Mouse (Mus musculus): ENCODE results near the gene Klkb1.

DNA sequence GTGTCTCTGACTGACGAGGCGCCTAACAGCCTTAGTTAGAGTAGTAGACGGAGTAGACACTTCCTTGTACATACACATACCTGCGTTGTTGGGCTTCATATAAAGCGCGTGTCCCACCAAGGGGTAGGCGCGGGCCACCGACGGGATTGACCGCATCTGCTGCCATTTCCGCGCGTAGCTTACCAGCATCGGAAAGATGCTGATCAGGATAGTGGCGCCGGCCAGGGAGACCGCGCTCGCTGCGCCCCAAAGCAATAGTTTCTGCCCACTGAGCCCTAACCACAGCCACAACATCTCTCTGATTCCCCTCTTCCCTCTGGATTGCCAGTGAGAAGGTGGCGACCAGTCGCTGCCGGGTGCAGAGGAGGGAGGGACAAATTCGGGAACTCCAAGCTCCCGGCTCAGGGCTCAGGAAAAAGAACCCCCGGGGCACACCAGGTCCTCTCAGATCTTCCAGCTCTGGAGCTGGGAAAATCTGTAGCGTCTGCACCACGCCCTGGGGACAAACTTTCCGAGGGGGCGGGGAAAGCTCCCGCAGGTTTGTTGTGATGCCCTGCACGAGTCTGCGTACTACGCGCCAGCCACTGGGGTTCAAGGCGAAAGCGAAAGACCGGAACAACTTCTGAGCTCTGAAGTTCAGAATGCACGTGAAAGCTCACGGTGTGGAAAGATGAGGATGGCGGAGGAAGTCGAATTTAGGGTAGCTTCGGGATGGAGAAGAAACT lies 38.2 kb upstream of the Klkb1 start, which contains the start of gene Cyp4v3:
- no peak for TF ChIP-seq CTCF (IDR thresholded peaks at IDR 0.05; ENCODE audit: low read depth)
- no peak for TF ChIP-seq EP300 (IDR thresholded peaks at IDR 0.05; ENCODE audit: low read depth)

Data from heart, postnatal 0 days (tissue).